23 mouse cellular contexts compared by ENCODE assay signal in the genomic region with DNA sequence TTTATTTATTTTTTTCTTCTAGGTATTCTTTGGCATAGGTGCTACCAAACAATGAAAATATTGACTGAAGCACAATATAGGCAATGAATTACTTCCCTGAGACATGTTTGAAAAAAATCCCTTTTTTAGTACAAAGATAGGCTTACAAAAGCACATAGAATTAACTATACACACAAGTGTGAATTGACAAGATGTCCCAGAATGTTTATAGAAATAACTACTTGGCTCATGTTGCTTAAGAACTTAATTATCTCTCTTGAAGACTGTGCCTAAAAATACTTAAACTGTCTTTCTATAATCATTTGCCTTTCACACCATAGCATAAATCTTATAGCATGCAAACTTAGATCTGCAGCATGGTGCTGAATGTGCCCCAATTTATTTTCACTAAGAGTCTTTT.
DNase-seq lines count a peak whose midpoint lies in the region; ATAC-seq and TF ChIP-seq lines count a peak whose summit lies in the region.
"Had no signal": no experiment of that assay in that cellular context is flagged by ENCODE, and none has a peak within 500 bp of the region (broad histone marks: within the 10 kb centered on the region; RNA-seq: fewer than 3 reads in every experiment).

No protein-coding gene starts in this region.

- H3K27ac ChIP-seq in forebrain, postnatal 0 days (ENCODE audit: low read depth, low read length): no peak overlapping the region
- H3K27ac ChIP-seq in forebrain, embryonic 16.5 days (ENCODE audit: low read length): no peak overlapping the region
- H3K27ac ChIP-seq in lung, embryonic 14.5 days (ENCODE audit: low read depth): no peak overlapping the region
- H3K27ac ChIP-seq: embryonic facial prominence, embryonic 10.5 days; embryonic facial prominence, embryonic 12.5 days; forebrain, embryonic 13.5 days; forebrain, embryonic 15.5 days had no signal

- no peak for DNase-seq in forebrain, postnatal 0 days
- DNase-seq in lung, embryonic 14.5 days: peak; percentile 70
- no peak for DNase-seq in lung, adult 18-20 months
- DNase-seq in brain, adult 2 months (ENCODE audit: low read depth, low spot score): peak; percentile 19
- DNase-seq in heart, postnatal 36 days: no peak
- DNase-seq: adrenal gland, adult 8-10 months; adrenal gland, postnatal 14 days; B cell, adult 2 months; cerebellum, adult 11-12 months; cerebellum, adult 2 months; cerebellum, adult 9-10 months; cerebellum, postnatal 10 days; cerebellum, postnatal 25 days had no signal

- no peaks in the 10 kb centered on the region for H3K27me3 ChIP-seq in forebrain, postnatal 0 days (ENCODE audit: insufficient read depth, low read length)
- H3K27me3 ChIP-seq in forebrain, embryonic 16.5 days (replicated peaks; ENCODE audit: control insufficient read depth, insufficient read depth, low read length): no peaks in the 10 kb centered on the region
- H3K27me3 ChIP-seq in lung, embryonic 14.5 days (ENCODE audit: insufficient read depth, low read length): no peaks in the 10 kb centered on the region
- H3K27me3 ChIP-seq: CH12.LX; embryonic facial prominence, embryonic 12.5 days; forebrain, embryonic 13.5 days; forebrain, embryonic 15.5 days; Patski had no signal

- H3K36me3 ChIP-seq in forebrain, postnatal 0 days (ENCODE audit: insufficient read depth): no peaks in the 10 kb centered on the region
- H3K36me3 ChIP-seq in forebrain, embryonic 16.5 days (ENCODE audit: control insufficient read depth, insufficient read depth): no peaks in the 10 kb centered on the region
- H3K36me3 ChIP-seq in lung, embryonic 14.5 days (ENCODE audit: insufficient read depth): no peaks in the 10 kb centered on the region
- H3K36me3 ChIP-seq: embryonic facial prominence, embryonic 10.5 days; embryonic facial prominence, embryonic 12.5 days; forebrain, embryonic 15.5 days; G1E had no signal

- no peak overlapping the region for H3K4me3 ChIP-seq in forebrain, postnatal 0 days (ENCODE audit: low read depth, low read length)
- H3K4me3 ChIP-seq in forebrain, embryonic 16.5 days (replicated peaks; ENCODE audit: low read length): no peak overlapping the region
- no peak overlapping the region for H3K4me3 ChIP-seq in lung, embryonic 14.5 days (ENCODE audit: low read depth, low read length)
- H3K4me3 ChIP-seq: embryonic facial prominence, embryonic 10.5 days; embryonic facial prominence, embryonic 12.5 days; forebrain, embryonic 13.5 days; forebrain, embryonic 15.5 days had no signal

- no peaks in the 10 kb centered on the region for H3K9me3 ChIP-seq in forebrain, postnatal 0 days (ENCODE audit: low read length)
- H3K9me3 ChIP-seq in forebrain, embryonic 16.5 days (ENCODE audit: control insufficient read depth, low read length): no peaks in the 10 kb centered on the region
- H3K9me3 ChIP-seq in lung, embryonic 14.5 days (ENCODE audit: low read depth, low read length): no peaks in the 10 kb centered on the region
- H3K9me3 ChIP-seq: embryonic facial prominence, embryonic 10.5 days; embryonic facial prominence, embryonic 12.5 days; forebrain, embryonic 13.5 days; forebrain, embryonic 15.5 days; G1E had no signal

- peak; percentile 47; the same call in 1 of the 2 replicates for ATAC-seq in forebrain, postnatal 0 days
- ATAC-seq in forebrain, embryonic 16.5 days: no peak
- peak; percentile 63; the same call in 1 of the 2 replicates for ATAC-seq in lung, embryonic 14.5 days (ENCODE audit: insufficient read depth)
- ATAC-seq: activated CD4-positive, CD25-positive, alpha-beta regulatory T cell, adult 4 months; CD4-positive, CD25-positive, alpha-beta regulatory T cell, adult 4 months; forebrain, embryonic 13.5 days; forebrain, embryonic 15.5 days; Patski had no signal

- no peak overlapping the region for H3K4me2 ChIP-seq in forebrain, postnatal 0 days (ENCODE audit: low read depth)
- no peak overlapping the region for H3K4me2 ChIP-seq in forebrain, embryonic 16.5 days (ENCODE audit: low read length)
- no peak overlapping the region for H3K4me2 ChIP-seq in lung, embryonic 14.5 days
- H3K4me2 ChIP-seq: embryonic facial prominence, embryonic 12.5 days; forebrain, embryonic 13.5 days; forebrain, embryonic 15.5 days had no signal

- no peak for TF ChIP-seq CTCF in forebrain, postnatal 0 days (IDR thresholded peaks at IDR 0.05; ENCODE audit: low read depth)
- TF ChIP-seq CTCF in lung, embryonic 14.5 days (IDR thresholded peaks at IDR 0.05; ENCODE audit: low read depth): no peak

- no peak overlapping the region for H3K9ac ChIP-seq in forebrain, postnatal 0 days
- no peak overlapping the region for H3K9ac ChIP-seq in forebrain, embryonic 16.5 days (replicated peaks; ENCODE audit: low read depth, low read length)
- H3K9ac ChIP-seq in lung, embryonic 14.5 days: no peak overlapping the region
- H3K9ac ChIP-seq: embryonic facial prominence, embryonic 12.5 days; forebrain, embryonic 13.5 days; forebrain, embryonic 15.5 days had no signal

- no peaks in the 10 kb centered on the region for H3K4me1 ChIP-seq in forebrain, postnatal 0 days (ENCODE audit: insufficient read depth)
- no peaks in the 10 kb centered on the region for H3K4me1 ChIP-seq in forebrain, embryonic 16.5 days (replicated peaks; ENCODE audit: control insufficient read depth, insufficient read depth, low read length)
- H3K4me1 ChIP-seq in lung, embryonic 14.5 days (ENCODE audit: insufficient read depth): 0 out of 2 replicates have a peak, but pooled peaks cover 3% of the 10 kb centered on the region
- H3K4me1 ChIP-seq: embryonic facial prominence, embryonic 10.5 days; embryonic facial prominence, embryonic 12.5 days; forebrain, embryonic 13.5 days; forebrain, embryonic 15.5 days had no signal

- intact Hi-C loops in heart, postnatal 36 days (cut with DNase I): no loop called here

Comparison
In these comparisons a context has a peak if more than half of its experiments do, and no peak if none do; other contexts are left out.
1. DNase-seq: peak in lung, embryonic 14.5 days (single experiment) and brain, adult 2 months (single experiment); none in forebrain, postnatal 0 days (single experiment), lung, adult 18-20 months (0 of 2) and heart, postnatal 36 days (0 of 2).